Mouse (Mus musculus) embryonic facial prominence, embryonic 12.5 days (tissue): Measurements from ENCODE around the gene Hist1h2bm. TPM values are rescaled to one million over a fixed set of nuclear protein-coding genes. Genes with fewer than 3 reads are reported as not detected.
"Not testable (repeated sequence)": the region's sequence is repeated elsewhere in the genome, so short reads cannot be mapped to it uniquely, and the experiment has no call there.

Experiments
- ATAC-seq: fragments of 200-750 bp; cut with Nextera tagmentation; 2 replicates; pipeline ENCODE4 v1.8.0; 2017; ENCODE audit not compliant: insufficient number of reproducible peaks, insufficient read depth, low FRiP score, low TSS enrichment
- H3K27ac ChIP-seq: fragments of 300-500 bp; sonication (generic); 2 replicates; pipeline ENCODE4 v1.5.1; 2016; ENCODE audit warnings: mild to moderate bottlenecking
- H3K27me3 ChIP-seq: fragments of 300-500 bp; sonication (generic); 2 replicates; pipeline ENCODE4 v1.6.1; 2016; ENCODE audit warnings: mild to moderate bottlenecking, moderate library complexity
- H3K36me3 ChIP-seq: fragments of 300-500 bp; sonication (generic); 2 replicates; pipeline ENCODE4 v1.6.1; 2016; ENCODE audit warnings: mild to moderate bottlenecking
- H3K4me1 ChIP-seq: fragments of 300-500 bp; sonication (generic); 2 replicates; pipeline ENCODE4 v1.6.1; 2016
- H3K4me2 ChIP-seq: fragments of 300-500 bp; sonication (generic); replicated peaks from 2 replicates; pipeline ENCODE4 v1.6.1; 2016; ENCODE audit warnings: mild to moderate bottlenecking, moderate library complexity
- H3K4me3 ChIP-seq: fragments of 300-500 bp; sonication (generic); 2 replicates; pipeline ENCODE4 v1.5.1; 2016; ENCODE audit warnings: mild to moderate bottlenecking
- H3K9ac ChIP-seq: fragments of 300-500 bp; sonication (generic); 2 replicates; pipeline ENCODE4 v1.6.1; 2016; ENCODE audit warnings: mild to moderate bottlenecking, moderate library complexity
- H3K9me3 ChIP-seq: fragments of 300-500 bp; sonication (generic); 2 replicates; pipeline ENCODE4 v1.6.1; 2016; ENCODE audit warnings: mild to moderate bottlenecking, moderate library complexity
- WGBS: fragments of 180-500 bp; shearing (Covaris S2); methylation state at CpG from one replicate; pipeline ENCODE4 v1.1.7; 2016; 5-methylcytosine and 5-hydroxymethylcytosine counted together
- polyA plus RNA-seq: library from polyadenylated mRNA; unstranded; fragments of >200 nt; fragmentation: Nextera tagmentation; extraction: Ambion mirVana; gene quantifications from 2 replicates; pipeline ENCODE4 v1.2.1, GENCODE M21; 2016

The Hist1h2bm gene
- polyA plus RNA-seq, 1 experiment from 2014 or later: 8.3 TPM

GRCm38 (mm10) chr13:21716540-21717391, 5.1 kb upstream of the Hist1h2bm start:
- H3K9me3 ChIP-seq, H3K36me3 ChIP-seq, H3K27me3 ChIP-seq, ATAC-seq: not testable (repeated sequence)
- peak overlapping the region; percentile 65 for H3K9ac ChIP-seq
- WGBS: under 1% methylated on average over 13 of the region's 38 CpGs
- peak overlapping the region; percentile 98 for H3K27ac ChIP-seq
- H3K4me3 ChIP-seq: peak overlapping the region; percentile 49
- H3K4me1 ChIP-seq: peaks cover 26% of the 10 kb centered on the region
- H3K4me2 ChIP-seq: peak overlapping the region; percentile 85

GRCm38 (mm10) chr13:21717397-21718357, 4.2 kb upstream of the Hist1h2bm start, which contains the start of gene Hist1h3h:
Hist1h3h (plus strand) TSS chr13:21717659.
- Histone ChIP-seq H3K27ac (peak within 1 kb of the TSS; percentile 98), H3K4me1 (peaks cover 28% of the 10 kb centered on the region), H3K4me2 (peak within 1 kb of the TSS; percentile 85), H3K9ac (peak within 1 kb of the TSS; percentile 72), H3K4me3 (peak within 1 kb of the TSS; percentile 49)
- ATAC-seq: peak; percentile 36; the same call in 1 of the 2 replicates
- not testable (repeated sequence) for H3K27me3 ChIP-seq, H3K36me3 ChIP-seq, H3K9me3 ChIP-seq
- WGBS: under 1% methylated on average over 26 of the region's 56 CpGs

GRCm38 (mm10) chr13:21718381-21719080, 3.3 kb upstream of the Hist1h2bm start:
- no peak for ATAC-seq
- Histone ChIP-seq H3K27ac (peak overlapping the region; percentile 90), H3K9me3 (no peaks in the 10 kb centered on the region), H3K36me3 (no peaks in the 10 kb centered on the region), H3K4me1 (peaks cover 32% of the 10 kb centered on the region), H3K9ac (peak overlapping the region; percentile 72), H3K27me3 (no peaks in the 10 kb centered on the region), H3K4me2 (peak overlapping the region; percentile 64), H3K4me3 (peak overlapping the region; percentile 47)
- WGBS: 50% methylated on average over 4 of the region's 4 CpGs

GRCm38 (mm10) chr13:21721107-21721756, 612 bp upstream of the Hist1h2bm start:
- peak overlapping the region; percentile 38 for H3K4me3 ChIP-seq
- H3K4me1 ChIP-seq: peaks cover 25% of the 10 kb centered on the region
- not testable (repeated sequence) for H3K27me3 ChIP-seq, H3K36me3 ChIP-seq, ATAC-seq, H3K9me3 ChIP-seq
- peak overlapping the region; percentile 54 for H3K9ac ChIP-seq
- H3K27ac ChIP-seq: peak overlapping the region; percentile 91
- peak overlapping the region; percentile 61 for H3K4me2 ChIP-seq
- 2% methylated on average over 21 of the region's 44 CpGs for WGBS

GRCm38 (mm10) chr13:21722373-21722925, 605 bp downstream of the Hist1h2bm start:
- H3K36me3 ChIP-seq: no peaks in the 10 kb centered on the region
- H3K4me3 ChIP-seq: peak overlapping the region; percentile 35
- H3K27me3 ChIP-seq: no peaks in the 10 kb centered on the region
- H3K27ac ChIP-seq: peak overlapping the region; percentile 89
- 2% methylated on average over 11 of the region's 11 CpGs for WGBS
- peak overlapping the region; percentile 61 for H3K4me2 ChIP-seq
- no peak for ATAC-seq
- H3K9me3 ChIP-seq: no peaks in the 10 kb centered on the region
- peak overlapping the region; percentile 53 for H3K9ac ChIP-seq
- H3K4me1 ChIP-seq: peaks cover 25% of the 10 kb centered on the region

- Histone ChIP-seq H3K9ac (no peak overlapping the region), H3K27ac (peak overlapping the region; percentile 89; the same call in 1 of the 2 replicates), H3K27me3 (no peaks in the 10 kb centered on the region), H3K4me3 (peak overlapping the region; percentile 35; the same call in 1 of the 2 replicates), H3K4me1 (peaks cover 22% of the 10 kb centered on the region), H3K36me3 (no peaks in the 10 kb centered on the region), H3K9me3 (no peaks in the 10 kb centered on the region), H3K4me2 (peak overlapping the region; percentile 61)
- no peak for ATAC-seq
- WGBS: 24% methylated on average over 5 of the region's 5 CpGs
Measured at GRCm38 (mm10) chr13:21722993-21723836, 1.4 kb downstream of the Hist1h2bm start.

GRCm38 (mm10) chr13:21727948-21728572, 6.2 kb downstream of the Hist1h2bm start:
- H3K4me3 ChIP-seq: no peak overlapping the region
- peaks cover under 1% of the 10 kb centered on the region; the same call in 1 of the 2 replicates for H3K4me1 ChIP-seq
- no peak for ATAC-seq

GRCm38 (mm10) chr13:21729544-21729943, 7.7 kb downstream of the Hist1h2bm start:
- Histone ChIP-seq H3K27ac (no peak overlapping the region), H3K9me3 (no peaks in the 10 kb centered on the region), H3K27me3 (no peaks in the 10 kb centered on the region), H3K4me2 (no peak overlapping the region), H3K36me3 (no peaks in the 10 kb centered on the region), H3K4me3 (no peak overlapping the region), H3K9ac (no peak overlapping the region), H3K4me1 (peaks cover 6% of the 10 kb centered on the region; the same call in 1 of the 2 replicates)
- 25% methylated on average over 1 of the region's 1 CpGs for WGBS
- ATAC-seq: no peak

More at GRCm38 (mm10) chr13:21727948-21728572, 6.2 kb downstream of the Hist1h2bm start:
- 30% methylated on average over 11 of the region's 11 CpGs for WGBS
- no peaks in the 10 kb centered on the region for H3K36me3 ChIP-seq
- H3K9ac ChIP-seq: no peak overlapping the region
- no peaks in the 10 kb centered on the region for H3K9me3 ChIP-seq
- H3K27ac ChIP-seq: no peak overlapping the region
- no peak overlapping the region for H3K4me2 ChIP-seq
- H3K27me3 ChIP-seq: no peaks in the 10 kb centered on the region

- H3K9me3 ChIP-seq: no peaks in the 10 kb centered on the region
- H3K4me1 ChIP-seq: peaks cover 12% of the 10 kb centered on the region
- no peak overlapping the region for H3K4me3 ChIP-seq
- H3K9ac ChIP-seq: 0 out of 2 replicates have a peak overlapping the region, but pooled peaks have one; percentile 21
- no peaks in the 10 kb centered on the region for H3K27me3 ChIP-seq
- H3K36me3 ChIP-seq: no peaks in the 10 kb centered on the region
- WGBS: 64% methylated on average over 5 of the region's 5 CpGs
- H3K4me2 ChIP-seq: peak overlapping the region; percentile 63
- peak overlapping the region; percentile 98 for H3K27ac ChIP-seq
- no peak for ATAC-seq
Measured at GRCm38 (mm10) chr13:21733466-21733865, 11.6 kb downstream of the Hist1h2bm start.
